Mouse (Mus musculus): ENCODE results near the gene Prr18. TPM values are rescaled to one million over a fixed set of nuclear protein-coding genes. Genes with fewer than 3 reads are reported as not detected.

The Prr18 gene
- polyA plus RNA-seq, 1 experiment from 2014 or later, result 1.3 TPM

DNA sequence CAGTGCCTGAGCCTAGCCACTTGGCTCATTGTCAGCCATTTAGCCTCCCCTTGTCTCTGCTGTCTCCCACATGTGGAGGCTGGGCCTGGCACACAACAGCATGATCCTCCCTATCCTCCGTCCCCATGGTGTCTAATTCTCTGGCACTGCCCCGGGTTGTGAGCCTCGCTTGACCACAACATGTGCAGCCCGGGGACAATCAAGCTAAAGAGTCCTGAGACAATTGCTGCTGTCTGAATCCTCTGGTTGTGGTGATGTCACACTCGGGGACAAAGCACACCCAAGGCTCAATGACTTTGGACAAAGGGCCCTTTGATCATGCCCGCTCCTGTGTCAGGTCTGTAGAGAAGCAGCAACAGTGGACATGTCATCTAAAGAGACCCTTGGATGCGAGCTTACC, 13.8 kb downstream of the Prr18 start:
- H3K9me3 ChIP-seq (ENCODE audit: control insufficient read depth, low read length), result no peaks in the 10 kb centered on the region
- H3K9ac ChIP-seq (ENCODE audit: low read length), result no peak overlapping the region
- 35% methylated on average over 7 of the region's 7 CpGs for WGBS
- H3K36me3 ChIP-seq (ENCODE audit: control insufficient read depth, insufficient read depth, low read length), result no peaks in the 10 kb centered on the region
- DNase-seq (ENCODE audit: low spot score, missing footprints) (peak; percentile 79), ATAC-seq (ENCODE audit: low FRiP score) (no peak)
- H3K4me2 ChIP-seq, result no peak overlapping the region
- no peak overlapping the region for H3K4me3 ChIP-seq (ENCODE audit: low read depth, low read length)
- no peaks in the 10 kb centered on the region for H3K27me3 ChIP-seq (ENCODE audit: control insufficient read depth, insufficient read depth, low read length)
- H3K4me1 ChIP-seq (ENCODE audit: control insufficient read depth, insufficient read depth, low read length), result peaks cover 3% of the 10 kb centered on the region; the same call in 1 of the 2 replicates
- H3K27ac ChIP-seq (ENCODE audit: low read depth, low read length), result no peak overlapping the region

DNA sequence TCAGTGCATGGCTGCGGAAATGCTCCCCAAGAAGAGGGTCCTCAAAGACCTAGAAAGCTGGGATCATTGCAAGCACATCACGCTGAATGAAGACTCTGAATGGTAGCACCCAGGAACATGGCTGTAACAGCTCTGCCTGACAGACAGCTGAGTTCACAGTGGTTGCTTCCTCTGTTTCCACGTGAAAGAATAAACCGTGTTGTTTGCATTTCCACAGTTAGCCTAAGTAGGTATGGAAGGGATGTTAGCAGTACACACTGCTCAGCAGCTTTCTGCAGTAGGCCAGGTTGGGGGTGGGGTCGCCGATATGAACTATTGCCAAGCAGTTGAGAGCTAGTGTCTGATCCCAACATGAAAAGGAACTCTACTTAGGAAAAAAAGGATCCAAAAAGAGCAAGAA, 18.4 kb downstream of the Prr18 start, which contains the start of gene T2:
T2 (plus strand) TSS at position 301 of the 400 bp plus-strand sequence.
- WGBS, result 85% methylated on average over 6 of the region's 6 CpGs
- Histone ChIP-seq H3K4me3 (ENCODE audit: low read depth, low read length) (no peak within 1 kb of the TSS), H3K36me3 (ENCODE audit: control insufficient read depth, insufficient read depth, low read length) (no peaks in the 10 kb centered on the region), H3K4me2 (no peak within 1 kb of the TSS), H3K9ac (ENCODE audit: low read length) (no peak within 1 kb of the TSS), H3K27ac (ENCODE audit: low read depth, low read length) (no peak within 1 kb of the TSS), H3K9me3 (ENCODE audit: control insufficient read depth, low read length) (no peaks in the 10 kb centered on the region), H3K27me3 (ENCODE audit: control insufficient read depth, insufficient read depth, low read length) (no peaks in the 10 kb centered on the region), H3K4me1 (ENCODE audit: control insufficient read depth, insufficient read depth, low read length) (peaks cover 3% of the 10 kb centered on the region; the same call in 1 of the 2 replicates)
- no peak for ATAC-seq (ENCODE audit: low FRiP score)
- peak; percentile 8 for DNase-seq (ENCODE audit: low spot score, missing footprints)

DNA sequence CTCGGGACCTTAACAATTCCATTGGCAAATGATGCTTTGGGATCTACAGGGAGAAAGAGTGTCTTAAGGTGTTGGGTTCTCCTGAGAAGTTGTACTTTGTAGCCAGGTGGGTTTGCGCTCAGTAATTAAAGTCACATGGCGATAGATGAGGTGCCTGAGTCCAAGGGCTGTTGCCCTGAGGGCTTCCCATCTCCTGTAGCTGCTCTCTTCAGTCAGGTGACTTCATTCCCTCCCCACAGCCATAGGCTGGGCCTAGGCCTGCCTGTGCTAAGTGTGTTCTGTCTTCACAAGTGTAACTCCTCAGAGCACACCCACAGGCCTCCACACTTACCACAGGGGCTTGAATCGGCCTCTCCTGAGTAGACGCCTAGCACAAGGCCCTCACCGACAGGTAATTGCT, 20.2 kb downstream of the Prr18 start:
- Histone ChIP-seq H3K9me3 (ENCODE audit: control insufficient read depth, low read length) (no peaks in the 10 kb centered on the region), H3K27ac (ENCODE audit: low read depth, low read length) (no peak overlapping the region), H3K4me3 (ENCODE audit: low read depth, low read length) (no peak overlapping the region), H3K36me3 (ENCODE audit: control insufficient read depth, insufficient read depth, low read length) (no peaks in the 10 kb centered on the region), H3K4me2 (no peak overlapping the region), H3K9ac (ENCODE audit: low read length) (no peak overlapping the region), H3K27me3 (ENCODE audit: control insufficient read depth, insufficient read depth, low read length) (no peaks in the 10 kb centered on the region), H3K4me1 (ENCODE audit: control insufficient read depth, insufficient read depth, low read length) (0 out of 2 replicates have a peak, but pooled peaks cover 2% of the 10 kb centered on the region)
- 90% methylated on average over 6 of the region's 6 CpGs for WGBS
- ATAC-seq (ENCODE audit: low FRiP score) (no peak), DNase-seq (ENCODE audit: low spot score, missing footprints) (no peak)

DNA sequence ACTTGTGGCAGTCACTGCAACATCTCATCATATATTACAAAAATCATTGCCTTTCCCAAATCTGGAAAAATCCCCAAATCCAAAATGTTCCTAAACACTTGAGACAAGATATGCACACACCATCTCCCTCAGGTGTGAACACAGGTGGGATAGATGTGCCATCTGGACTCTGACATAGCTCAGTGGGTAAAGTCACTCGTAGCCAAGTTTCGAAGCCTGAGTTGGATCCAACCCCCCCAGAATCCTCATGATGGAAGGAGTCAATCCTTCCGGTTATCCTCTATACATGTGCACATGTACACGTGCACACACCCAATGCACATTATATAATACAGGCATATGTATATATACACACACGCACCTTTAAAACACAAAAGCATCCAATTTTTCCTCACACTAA, 23.6 kb downstream of the Prr18 start:
- 91% methylated on average over 5 of the region's 5 CpGs for WGBS
- DNase-seq (ENCODE audit: low spot score, missing footprints) (no peak), ATAC-seq (ENCODE audit: low FRiP score) (no peak)
- Histone ChIP-seq H3K27ac (ENCODE audit: low read depth, low read length) (no peak overlapping the region), H3K4me3 (ENCODE audit: low read depth, low read length) (no peak overlapping the region), H3K9ac (ENCODE audit: low read length) (no peak overlapping the region), H3K9me3 (ENCODE audit: control insufficient read depth, low read length) (no peaks in the 10 kb centered on the region), H3K4me2 (no peak overlapping the region), H3K4me1 (ENCODE audit: control insufficient read depth, insufficient read depth, low read length) (0 out of 2 replicates have a peak, but pooled peaks cover 4% of the 10 kb centered on the region), H3K27me3 (ENCODE audit: control insufficient read depth, insufficient read depth, low read length) (no peaks in the 10 kb centered on the region), H3K36me3 (ENCODE audit: control insufficient read depth, insufficient read depth, low read length) (no peaks in the 10 kb centered on the region)

DNA sequence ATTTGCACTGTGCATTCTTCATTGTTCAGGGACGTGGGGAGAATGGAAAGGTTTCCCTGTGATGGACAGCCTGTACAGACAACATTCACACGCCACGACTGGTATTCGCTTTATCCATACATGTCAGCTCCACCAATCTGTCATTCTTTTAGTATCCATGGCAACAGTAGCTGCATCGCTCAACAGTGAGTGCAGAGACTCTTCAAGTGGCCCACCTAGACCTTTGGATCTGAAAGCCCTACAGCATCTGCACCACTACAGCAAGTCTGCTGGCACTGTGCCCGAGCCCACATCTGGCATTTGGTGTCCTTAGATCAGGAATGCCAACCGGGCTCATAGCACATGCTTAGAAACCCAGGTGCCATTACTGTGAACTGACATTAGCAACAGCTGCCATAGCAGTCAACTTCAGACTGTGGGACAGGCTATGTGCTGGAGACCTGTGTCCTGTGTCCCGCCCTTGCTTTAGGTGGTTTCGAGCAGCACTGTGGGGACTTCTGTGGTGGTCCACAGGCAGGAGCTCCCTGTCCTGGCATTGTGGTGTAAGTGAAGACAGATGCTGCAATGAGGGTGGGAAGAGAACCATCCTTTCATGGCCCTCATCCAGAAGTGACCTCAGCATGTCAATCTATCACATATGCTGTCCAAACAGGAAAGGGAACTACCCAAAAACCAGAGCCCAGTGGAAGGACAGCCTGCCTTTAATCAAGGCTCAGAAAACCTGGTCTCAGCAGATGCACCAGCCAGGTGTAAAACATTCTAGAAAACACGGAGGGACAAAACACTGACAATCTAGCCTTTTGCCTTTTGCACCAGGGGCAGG, 24.2 kb downstream of the Prr18 start:
- H3K4me1 ChIP-seq (ENCODE audit: control insufficient read depth, insufficient read depth, low read length), result peaks cover 7% of the 10 kb centered on the region
- H3K27ac ChIP-seq (ENCODE audit: low read depth, low read length), result no peak overlapping the region
- ATAC-seq (ENCODE audit: low FRiP score), result no peak
- no peak for DNase-seq (ENCODE audit: low spot score, missing footprints)
- H3K36me3 ChIP-seq (ENCODE audit: control insufficient read depth, insufficient read depth, low read length), result no peaks in the 10 kb centered on the region
- H3K9ac ChIP-seq (ENCODE audit: low read length), result no peak overlapping the region
- WGBS, result 77% methylated on average over 10 of the region's 10 CpGs
- H3K27me3 ChIP-seq (ENCODE audit: control insufficient read depth, insufficient read depth, low read length), result no peaks in the 10 kb centered on the region
- no peak overlapping the region for H3K4me2 ChIP-seq
- H3K9me3 ChIP-seq (ENCODE audit: control insufficient read depth, low read length), result no peaks in the 10 kb centered on the region
- no peak overlapping the region for H3K4me3 ChIP-seq (ENCODE audit: low read depth, low read length)

DNA sequence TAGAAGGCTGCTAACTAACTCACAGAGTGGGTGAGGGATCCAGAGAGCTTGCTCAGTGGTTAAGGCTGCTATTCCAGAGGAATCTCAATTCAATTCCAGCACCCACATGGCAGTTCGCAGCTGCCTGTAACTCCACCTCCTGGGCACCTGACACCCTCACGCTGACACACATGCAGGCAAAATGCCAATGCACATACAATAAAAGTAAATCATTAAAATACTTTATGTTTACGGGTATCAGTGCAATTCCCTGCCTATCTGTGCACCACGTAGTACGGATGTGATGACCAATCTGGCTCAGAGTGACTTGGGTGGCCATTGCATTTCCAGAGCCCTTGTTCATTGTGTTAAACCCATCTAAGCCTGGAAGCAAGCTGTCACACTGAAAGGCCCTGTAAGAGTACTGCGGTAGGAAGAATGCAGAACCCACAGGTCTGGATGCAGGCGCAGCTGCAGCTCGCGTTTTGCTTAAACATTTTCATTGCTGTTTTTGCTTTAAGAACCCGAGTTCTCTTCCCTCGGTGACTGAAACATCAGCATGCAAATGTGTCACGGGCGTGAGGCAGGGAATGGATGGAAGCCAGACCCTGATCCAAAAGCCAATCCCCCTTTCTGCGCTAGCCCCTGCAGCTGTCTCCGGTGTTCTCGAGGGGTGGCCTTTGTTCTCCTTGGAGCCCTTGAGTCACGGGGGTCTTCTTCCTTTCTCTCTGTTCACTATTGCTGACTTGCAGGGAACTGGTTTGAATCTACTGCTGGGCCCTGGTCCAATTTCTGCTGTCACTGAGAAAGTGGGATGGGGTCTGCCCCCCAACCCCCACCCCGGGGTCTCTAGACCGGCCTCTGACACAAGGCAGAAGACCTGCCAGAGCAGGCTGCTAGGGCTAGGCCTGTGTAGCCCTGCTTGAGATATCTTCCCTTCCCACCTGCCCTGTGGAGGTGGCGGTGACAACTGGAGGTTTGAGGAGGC, 30.5 kb downstream of the Prr18 start:
- DNase-seq (ENCODE audit: low spot score, missing footprints) (peak; percentile 94), ATAC-seq (ENCODE audit: low FRiP score) (peak; percentile 60)
- Histone ChIP-seq H3K4me1 (ENCODE audit: control insufficient read depth, insufficient read depth, low read length) (peaks cover 52% of the 10 kb centered on the region), H3K27ac (ENCODE audit: low read depth, low read length) (peak overlapping the region; percentile 96), H3K27me3 (ENCODE audit: control insufficient read depth, insufficient read depth, low read length) (no peaks in the 10 kb centered on the region), H3K4me2 (peak overlapping the region; percentile 37), H3K9me3 (ENCODE audit: control insufficient read depth, low read length) (no peaks in the 10 kb centered on the region), H3K36me3 (ENCODE audit: control insufficient read depth, insufficient read depth, low read length) (no peaks in the 10 kb centered on the region), H3K4me3 (ENCODE audit: low read depth, low read length) (no peak overlapping the region), H3K9ac (ENCODE audit: low read length) (peak overlapping the region; percentile 64)
- WGBS, result 15% methylated on average over 20 of the region's 20 CpGs

DNA sequence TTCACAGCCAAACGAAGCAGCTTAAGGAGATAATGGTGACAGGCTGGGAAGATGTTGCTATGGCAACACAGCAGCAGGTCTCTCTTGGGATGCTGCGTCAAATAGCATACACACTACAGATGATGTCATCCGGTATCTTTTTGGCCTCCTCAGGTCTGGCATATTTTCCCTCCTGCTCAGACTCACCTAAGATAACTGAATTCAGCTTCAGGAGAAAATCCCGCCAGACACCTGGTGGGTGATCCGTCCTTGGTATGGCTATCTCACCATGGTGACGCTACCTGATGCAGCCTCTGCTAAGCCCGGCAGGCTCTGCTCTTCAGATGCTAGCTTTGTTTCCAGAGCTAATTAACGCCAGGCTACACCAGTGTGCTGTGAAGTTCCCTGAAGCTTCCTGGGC, 31.3 kb downstream of the Prr18 start:
- Histone ChIP-seq H3K4me3 (ENCODE audit: low read depth, low read length) (no peak overlapping the region), H3K4me2 (peak overlapping the region; percentile 37), H3K36me3 (ENCODE audit: control insufficient read depth, insufficient read depth, low read length) (no peaks in the 10 kb centered on the region), H3K9me3 (ENCODE audit: control insufficient read depth, low read length) (no peaks in the 10 kb centered on the region), H3K27ac (ENCODE audit: low read depth, low read length) (peak overlapping the region; percentile 96), H3K4me1 (ENCODE audit: control insufficient read depth, insufficient read depth, low read length) (peaks cover 54% of the 10 kb centered on the region), H3K9ac (ENCODE audit: low read length) (peak overlapping the region; percentile 64), H3K27me3 (ENCODE audit: control insufficient read depth, insufficient read depth, low read length) (no peaks in the 10 kb centered on the region)
- DNase-seq (ENCODE audit: low spot score, missing footprints) (peak; percentile 93), ATAC-seq (ENCODE audit: low FRiP score) (peak; percentile 66)
- WGBS, result 7% methylated on average over 8 of the region's 8 CpGs

DNA sequence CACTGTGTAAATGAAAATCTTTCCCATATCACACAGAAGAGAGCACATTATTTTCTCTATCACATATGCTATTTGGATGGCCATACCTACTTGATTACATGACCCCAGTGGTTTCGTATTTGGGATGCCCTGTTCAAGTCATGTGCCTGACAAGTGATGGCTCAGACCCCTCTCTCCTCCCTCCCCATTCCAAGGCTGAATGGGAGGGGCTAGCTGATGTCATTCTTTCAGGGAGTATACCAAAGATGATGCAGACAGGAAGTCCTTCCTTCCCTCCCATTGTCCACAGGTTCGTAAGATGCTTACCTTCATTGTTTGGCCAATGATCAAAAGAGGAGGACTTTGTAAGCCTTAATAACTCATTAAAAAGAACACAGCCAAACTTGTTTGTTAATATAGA, 31.9 kb downstream of the Prr18 start:
- no peak overlapping the region for H3K4me3 ChIP-seq (ENCODE audit: low read depth, low read length)
- ATAC-seq (ENCODE audit: low FRiP score), result no peak

More for the DNA sequence above, 31.9 kb downstream of the Prr18 start:
- Histone ChIP-seq H3K36me3 (ENCODE audit: control insufficient read depth, insufficient read depth, low read length) (no peaks in the 10 kb centered on the region), H3K4me1 (ENCODE audit: control insufficient read depth, insufficient read depth, low read length) (peaks cover 54% of the 10 kb centered on the region), H3K27ac (ENCODE audit: low read depth, low read length) (peak overlapping the region; percentile 96), H3K4me2 (no peak overlapping the region), H3K27me3 (ENCODE audit: control insufficient read depth, insufficient read depth, low read length) (no peaks in the 10 kb centered on the region), H3K9ac (ENCODE audit: low read length) (no peak overlapping the region), H3K9me3 (ENCODE audit: control insufficient read depth, low read length) (no peaks in the 10 kb centered on the region)
- WGBS, result 54% methylated on average over 2 of the region's 2 CpGs
- no peak for DNase-seq (ENCODE audit: low spot score, missing footprints)
